Mouse (Mus musculus): ENCODE results near the gene Rps6kb1.

The Rps6kb1 gene

GRCm38 (mm10) chr11:86573646-86574231 is 29.1 kb upstream of the Rps6kb1 start:
- H3K36me3 ChIP-seq (ENCODE audit: control insufficient read depth, insufficient read depth, low read length, poor library complexity, severe bottlenecking), result no peaks in the 10 kb centered on the region; the same call in 1 of the 2 replicates
- no peaks in the 10 kb centered on the region for H3K27me3 ChIP-seq (ENCODE audit: control insufficient read depth, insufficient read depth, low read length, poor library complexity, severe bottlenecking)
- no peak for DNase-seq (ENCODE audit: low read depth, low spot score)

GRCm38 (mm10) chr11:86572623-86573022 is 28.0 kb upstream of the Rps6kb1 start:
- no peaks in the 10 kb centered on the region; the same call in 1 of the 2 replicates for H3K36me3 ChIP-seq (ENCODE audit: control insufficient read depth, insufficient read depth, low read length, poor library complexity, severe bottlenecking)
- DNase-seq (ENCODE audit: low read depth, low spot score), result no peak
- H3K27me3 ChIP-seq (ENCODE audit: control insufficient read depth, insufficient read depth, low read length, poor library complexity, severe bottlenecking), result no peaks in the 10 kb centered on the region

DNA sequence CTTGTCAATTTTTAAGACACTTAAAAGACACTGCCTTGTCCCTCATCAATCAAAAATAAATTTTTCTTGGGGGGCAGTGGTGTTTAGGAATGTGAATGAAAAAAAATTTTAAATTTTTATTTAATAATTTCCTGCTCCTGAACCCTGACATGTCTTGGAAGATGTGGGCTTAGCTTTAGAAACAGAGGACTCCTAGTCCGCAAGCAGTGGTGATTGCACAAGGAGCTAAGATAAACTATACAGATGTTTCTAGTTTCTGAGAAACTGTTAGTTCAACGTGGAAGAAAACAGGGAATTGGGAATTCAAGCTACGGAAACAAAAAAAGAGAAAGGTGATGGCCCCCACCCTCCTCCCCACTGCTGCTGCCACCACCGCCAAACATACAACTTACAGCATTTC is 27.3 kb upstream of the Rps6kb1 start:
- H3K27me3 ChIP-seq (ENCODE audit: control insufficient read depth, insufficient read depth, low read length, poor library complexity, severe bottlenecking), result no peaks in the 10 kb centered on the region
- DNase-seq (ENCODE audit: low read depth, low spot score), result no peak

GRCm38 (mm10) chr11:86571047-86571855 is 26.6 kb upstream of the Rps6kb1 start:
- DNase-seq (ENCODE audit: low read depth, low spot score), result no peak
- Histone ChIP-seq H3K27me3 (ENCODE audit: control insufficient read depth, insufficient read depth, low read length, poor library complexity, severe bottlenecking) (no peaks in the 10 kb centered on the region), H3K36me3 (ENCODE audit: control insufficient read depth, insufficient read depth, low read length, poor library complexity, severe bottlenecking) (no peaks in the 10 kb centered on the region; the same call in 1 of the 2 replicates)

More for the DNA sequence above, 27.3 kb upstream of the Rps6kb1 start:
- no peaks in the 10 kb centered on the region; the same call in 1 of the 2 replicates for H3K36me3 ChIP-seq (ENCODE audit: control insufficient read depth, insufficient read depth, low read length, poor library complexity, severe bottlenecking)

DNA sequence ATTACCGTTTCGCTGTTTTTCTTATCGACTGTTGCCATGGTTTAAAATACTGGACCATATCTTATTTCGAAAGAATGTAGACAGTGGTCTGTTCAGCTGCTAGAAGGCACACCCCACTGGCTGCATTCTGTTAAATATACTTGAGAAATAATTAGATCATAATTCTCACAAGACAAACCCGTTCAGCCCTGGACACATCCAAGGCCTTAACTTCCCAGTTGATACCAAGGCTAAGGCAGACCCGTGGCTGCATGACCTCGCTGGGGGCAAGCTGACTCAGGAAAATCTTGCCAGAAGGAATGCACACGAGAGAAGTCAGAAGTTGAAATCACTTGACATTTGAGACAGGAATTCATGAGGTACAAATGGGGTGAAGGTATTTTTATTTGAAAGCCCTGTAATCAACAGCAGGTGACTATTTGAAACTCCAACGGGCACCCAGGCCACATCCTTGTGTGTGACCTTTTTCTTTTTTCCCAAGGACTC is 25.7 kb upstream of the Rps6kb1 start:
- Histone ChIP-seq H3K36me3 (ENCODE audit: control insufficient read depth, insufficient read depth, low read length, poor library complexity, severe bottlenecking) (no peaks in the 10 kb centered on the region; the same call in 1 of the 2 replicates), H3K27me3 (ENCODE audit: control insufficient read depth, insufficient read depth, low read length, poor library complexity, severe bottlenecking) (no peaks in the 10 kb centered on the region)
- no peak for DNase-seq (ENCODE audit: low read depth, low spot score)

DNA sequence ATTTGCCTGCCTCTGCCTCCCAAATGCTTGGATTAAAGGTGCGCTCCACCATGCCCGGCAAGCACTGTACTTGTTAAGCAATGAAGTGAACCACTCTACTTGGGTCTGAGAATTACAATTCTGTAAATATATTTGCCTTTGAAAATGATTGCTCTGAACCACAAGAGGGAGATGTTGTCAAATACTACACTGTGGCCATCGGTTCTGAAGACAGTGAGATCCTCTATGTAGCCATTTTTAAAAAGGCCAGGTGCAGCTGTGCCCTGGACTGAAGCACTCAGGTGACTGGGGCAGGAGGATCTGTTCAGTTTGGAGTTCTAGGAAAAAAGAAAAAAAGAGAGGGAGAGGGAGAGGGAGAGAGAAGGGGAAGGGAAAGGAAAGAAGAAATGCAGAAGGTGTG is 23.8 kb upstream of the Rps6kb1 start:
- no peaks in the 10 kb centered on the region; the same call in 1 of the 2 replicates for H3K36me3 ChIP-seq (ENCODE audit: control insufficient read depth, insufficient read depth, low read length, poor library complexity, severe bottlenecking)
- H3K27me3 ChIP-seq (ENCODE audit: control insufficient read depth, insufficient read depth, low read length, poor library complexity, severe bottlenecking), result no peaks in the 10 kb centered on the region
- peak; percentile 80 for DNase-seq (ENCODE audit: low read depth, low spot score)

DNA sequence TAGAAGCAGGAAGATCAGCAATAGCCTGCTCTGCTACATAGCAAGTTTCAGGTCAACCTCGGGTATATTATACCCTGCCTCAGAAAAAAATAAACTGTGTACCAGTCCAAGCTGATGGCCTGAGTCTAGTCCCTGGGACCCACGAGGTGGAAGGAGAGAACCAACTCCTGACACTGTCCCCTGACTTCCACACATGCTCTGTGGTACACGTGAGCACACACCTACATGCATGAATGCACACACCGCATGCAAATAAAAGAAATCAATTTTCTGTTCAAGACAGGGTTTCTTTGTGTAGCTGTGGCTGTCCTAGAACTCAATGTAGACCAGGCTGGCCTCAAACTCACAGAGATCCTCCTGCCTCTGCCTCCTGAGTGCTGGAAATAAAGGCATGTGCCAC is 13.7 kb upstream of the Rps6kb1 start:
- no peaks in the 10 kb centered on the region for H3K27me3 ChIP-seq (ENCODE audit: control insufficient read depth, insufficient read depth, low read length, poor library complexity, severe bottlenecking)
- DNase-seq (ENCODE audit: low read depth, low spot score), result peak; percentile 64

DNA sequence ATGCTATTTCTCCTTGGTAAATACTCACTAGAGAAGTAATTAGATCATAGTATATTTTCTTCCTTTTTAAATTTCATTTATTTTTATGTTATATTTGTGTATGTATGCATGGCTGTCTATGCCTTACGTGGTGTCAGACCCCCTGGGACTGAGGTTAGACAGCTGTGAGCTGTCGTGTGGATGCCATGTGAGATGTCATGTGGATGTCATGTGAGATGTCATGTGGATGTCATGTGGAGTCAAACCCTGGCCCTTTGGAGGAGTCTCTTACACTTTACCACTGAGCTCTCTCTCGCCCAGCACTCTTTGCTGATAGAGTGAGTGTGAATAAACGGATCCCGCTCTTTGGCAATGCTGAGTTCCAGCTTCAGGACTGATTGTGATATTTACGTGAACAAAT is 8.9 kb upstream of the Rps6kb1 start:
- DNase-seq (ENCODE audit: low read depth, low spot score), result peak; percentile 64
- Histone ChIP-seq H3K27me3 (ENCODE audit: control insufficient read depth, insufficient read depth, low read length, poor library complexity, severe bottlenecking) (no peaks in the 10 kb centered on the region), H3K36me3 (ENCODE audit: control insufficient read depth, insufficient read depth, low read length, poor library complexity, severe bottlenecking) (peaks cover 12% of the 10 kb centered on the region)

More for the DNA sequence above, 13.7 kb upstream of the Rps6kb1 start:
- peaks cover 7% of the 10 kb centered on the region for H3K36me3 ChIP-seq (ENCODE audit: control insufficient read depth, insufficient read depth, low read length, poor library complexity, severe bottlenecking)

DNA sequence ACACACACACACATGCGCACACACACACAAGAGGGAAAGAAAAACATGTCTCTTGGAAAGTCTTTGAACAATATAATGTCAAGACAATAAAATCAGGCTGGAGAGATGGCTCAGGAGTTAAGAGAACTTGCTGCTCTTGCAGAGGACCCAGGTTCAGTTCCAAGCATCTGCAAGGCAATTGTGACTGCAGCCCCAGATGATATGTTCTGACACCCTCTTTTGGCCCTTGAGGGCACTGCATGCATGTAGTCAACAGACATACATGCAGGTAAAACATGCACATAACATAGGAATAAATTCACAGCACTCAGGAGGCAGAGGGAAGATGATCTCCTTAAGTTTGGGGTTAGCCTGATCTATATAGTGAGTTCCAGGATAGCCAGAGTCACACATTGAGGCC is 2.8 kb upstream of the Rps6kb1 start:
- H3K36me3 ChIP-seq (ENCODE audit: control insufficient read depth, insufficient read depth, low read length, poor library complexity, severe bottlenecking), result peaks cover 5% of the 10 kb centered on the region; the same call in 1 of the 2 replicates
- DNase-seq (ENCODE audit: low read depth, low spot score), result peak; percentile 43
- H3K27me3 ChIP-seq (ENCODE audit: control insufficient read depth, insufficient read depth, low read length, poor library complexity, severe bottlenecking), result no peaks in the 10 kb centered on the region

DNA sequence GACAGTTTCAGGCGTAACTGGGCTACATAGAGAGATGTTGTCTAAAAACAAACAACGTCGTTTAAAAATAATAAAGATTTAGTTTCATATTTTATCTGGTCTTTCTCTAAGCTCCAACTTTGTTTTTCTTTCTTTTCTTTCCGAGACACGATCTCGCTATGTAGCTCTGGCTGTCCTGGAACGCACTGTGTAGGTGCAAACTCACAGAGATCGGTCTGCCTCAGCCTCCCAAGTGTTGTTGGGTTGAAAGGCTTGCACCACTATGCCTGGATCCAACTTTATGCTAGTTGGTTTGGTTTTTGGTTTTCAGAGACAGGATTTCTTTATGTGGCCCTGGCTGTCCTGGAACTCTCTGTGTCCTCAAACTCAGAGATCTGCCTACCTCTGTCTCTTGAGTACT is 951 bp upstream of the Rps6kb1 start:
- H3K27me3 ChIP-seq (ENCODE audit: control insufficient read depth, insufficient read depth, low read length, poor library complexity, severe bottlenecking), result no peaks in the 10 kb centered on the region
- no peak for DNase-seq (ENCODE audit: low read depth, low spot score)

GRCm38 (mm10) chr11:86543960-86544638 is 506 bp downstream of the Rps6kb1 start:
- H3K36me3 ChIP-seq (ENCODE audit: control insufficient read depth, insufficient read depth, low read length, poor library complexity, severe bottlenecking), result no peaks in the 10 kb centered on the region; the same call in 1 of the 2 replicates
- H3K27me3 ChIP-seq (ENCODE audit: control insufficient read depth, insufficient read depth, low read length, poor library complexity, severe bottlenecking), result no peaks in the 10 kb centered on the region
- no peak for DNase-seq (ENCODE audit: low read depth, low spot score)

More for the DNA sequence above, 951 bp upstream of the Rps6kb1 start:
- H3K36me3 ChIP-seq (ENCODE audit: control insufficient read depth, insufficient read depth, low read length, poor library complexity, severe bottlenecking), result peaks cover 3% of the 10 kb centered on the region; the same call in 1 of the 2 replicates

DNA sequence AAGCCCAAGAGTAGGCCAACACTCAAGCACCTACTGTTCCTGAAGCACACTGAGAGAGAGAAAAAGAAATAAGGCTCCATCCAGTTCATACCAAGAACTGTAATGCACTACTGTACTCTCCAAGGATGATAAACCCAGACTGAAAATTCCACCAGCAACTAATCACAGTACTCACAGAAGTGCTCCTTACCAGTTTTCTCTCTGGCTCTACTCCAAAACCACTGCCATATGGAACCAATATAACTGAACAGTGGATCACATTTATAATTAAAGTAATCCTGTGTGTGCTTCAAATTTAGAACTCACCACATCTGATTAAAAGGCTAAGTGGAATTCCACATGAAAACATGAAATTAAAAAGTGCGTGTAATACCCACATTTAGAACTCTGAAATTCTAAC is 1.8 kb downstream of the Rps6kb1 start:
- no peak for DNase-seq (ENCODE audit: low read depth, low spot score)
- no peaks in the 10 kb centered on the region for H3K36me3 ChIP-seq (ENCODE audit: control insufficient read depth, insufficient read depth, low read length, poor library complexity, severe bottlenecking)
- no peaks in the 10 kb centered on the region for H3K27me3 ChIP-seq (ENCODE audit: control insufficient read depth, insufficient read depth, low read length, poor library complexity, severe bottlenecking)

GRCm38 (mm10) chr11:86540476-86540845 is 4.1 kb downstream of the Rps6kb1 start:
- Histone ChIP-seq H3K27me3 (ENCODE audit: control insufficient read depth, insufficient read depth, low read length, poor library complexity, severe bottlenecking) (no peaks in the 10 kb centered on the region), H3K36me3 (ENCODE audit: control insufficient read depth, insufficient read depth, low read length, poor library complexity, severe bottlenecking) (no peaks in the 10 kb centered on the region)
- no peak for DNase-seq (ENCODE audit: low read depth, low spot score)

DNA sequence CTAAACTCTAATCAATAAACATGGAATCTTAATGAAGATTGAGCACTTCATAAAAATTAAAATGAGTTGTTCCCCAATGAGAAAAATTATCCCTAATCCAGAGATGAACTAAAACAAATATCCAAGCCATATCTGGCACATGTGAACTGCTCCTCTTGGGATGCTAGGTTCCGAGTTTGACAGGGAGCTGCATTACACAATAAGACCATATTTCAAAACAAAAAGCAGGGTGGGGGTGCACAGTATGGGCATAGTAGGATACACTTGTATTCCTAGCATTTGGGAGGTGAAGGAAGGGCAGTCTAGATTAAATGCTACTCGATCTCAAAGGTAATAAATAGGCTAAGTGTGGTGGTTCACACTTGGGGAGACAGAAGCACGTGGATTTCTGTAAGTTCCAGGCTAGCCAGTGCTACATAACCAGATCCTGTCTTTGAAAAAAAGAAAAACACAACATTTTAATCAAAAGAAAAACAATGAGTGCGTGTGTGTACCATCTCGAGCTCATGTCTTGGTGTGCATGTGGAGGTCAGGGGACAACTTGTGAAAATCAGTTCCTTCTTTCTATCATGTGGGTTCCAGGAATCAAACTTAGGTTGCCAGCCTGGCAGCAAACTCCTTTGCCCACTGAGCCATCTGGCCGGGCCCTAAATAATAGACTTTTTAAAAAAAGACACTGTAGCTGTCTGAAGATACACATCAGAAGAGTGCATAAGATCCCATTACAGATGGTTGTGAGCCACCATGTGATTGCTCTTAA is 4.7 kb downstream of the Rps6kb1 start:
- H3K27me3 ChIP-seq (ENCODE audit: control insufficient read depth, insufficient read depth, low read length, poor library complexity, severe bottlenecking), result no peaks in the 10 kb centered on the region
- no peak for DNase-seq (ENCODE audit: low read depth, low spot score)

More for the DNA sequence above, 4.7 kb downstream of the Rps6kb1 start:
- no peaks in the 10 kb centered on the region for H3K36me3 ChIP-seq (ENCODE audit: control insufficient read depth, insufficient read depth, low read length, poor library complexity, severe bottlenecking)
